Mouse (Mus musculus): ENCODE measurements at regions not wholly inside any gene's neighbourhood (a gene's known extent, or its start where the extent isn't known, plus 50 kb on each side); places are given as distances from the start of the nearest gene placed in this dataset.

DNA sequence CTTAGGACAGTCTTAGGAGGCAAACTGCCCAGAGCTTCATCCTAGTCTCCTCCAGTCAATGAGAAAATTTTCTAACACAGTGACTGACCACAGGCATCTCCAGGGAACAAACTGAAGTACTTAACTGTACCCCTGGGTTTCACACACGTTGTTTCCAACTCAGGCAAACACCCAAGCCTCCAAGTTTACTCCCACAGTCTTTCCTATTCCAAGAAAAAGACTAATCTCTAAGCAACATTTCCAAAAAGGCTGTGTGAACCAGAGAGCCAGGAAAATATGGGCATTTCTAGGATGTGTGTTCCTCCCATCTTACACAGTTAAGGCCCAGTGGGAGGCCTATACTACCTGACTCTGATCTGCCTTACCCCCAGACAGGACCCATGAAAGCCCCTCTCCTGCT is 74.6 kb downstream of the Dll1 start:
- TF ChIP-seq GATA1 (IDR thresholded peaks at IDR 0.05; ENCODE audit: borderline replicate concordance, low read length) = no peak
- TF ChIP-seq FLI1 (IDR thresholded peaks at IDR 0.05; ENCODE audit: low read length) = no peak

All from megakaryocyte, embryonic 14.5 days (primary cell).